Mouse (Mus musculus) midbrain, postnatal 0 days (tissue): ENCODE results near the gene Krtap4-6. TPM values are rescaled to one million over a fixed set of nuclear protein-coding genes. Genes with fewer than 3 reads are reported as not detected.
"Not testable (repeated sequence)": the region's sequence is repeated elsewhere in the genome, so short reads cannot be mapped to it uniquely, and the experiment has no call there.

Experiments used
- ATAC-seq: fragments of 200-750 bp; cut with Nextera tagmentation; 2 replicates; pipeline ENCODE4 v1.8.0; 2017; ENCODE audit warnings: moderate number of reproducible peaks, mild to moderate bottlenecking, moderate TSS enrichment, moderate library complexity; ENCODE audit not compliant: low FRiP score
- DNase-seq: peaks from one replicate; pipeline ENCODE4 v3.0.0-alpha.2; 2015; ENCODE audit warnings: low spot score
- H3K27ac ChIP-seq: fragments of 300-500 bp; sonication (generic); 2 replicates; pipeline ENCODE4 v1.5.1; 2014; ENCODE audit warnings: low read depth, mild to moderate bottlenecking, low read length, mixed read lengths
- H3K27me3 ChIP-seq: fragments of 300-500 bp; sonication (generic); 2 replicates; pipeline ENCODE4 v1.6.1; 2014; ENCODE audit warnings: low read length, control low read depth, mixed read lengths; ENCODE audit not compliant: insufficient read depth
- H3K36me3 ChIP-seq: fragments of 300-500 bp; sonication (generic); 2 replicates; pipeline ENCODE4 v1.6.1; 2014; ENCODE audit warnings: low read length, control low read depth, mixed read lengths; ENCODE audit not compliant: insufficient read depth
- H3K4me1 ChIP-seq: fragments of 300-500 bp; sonication (generic); 2 replicates; pipeline ENCODE4 v1.6.1; 2014; ENCODE audit warnings: mild to moderate bottlenecking, control low read depth, antibody characterized with exemption, low read length, mixed read lengths; ENCODE audit not compliant: insufficient read depth
- H3K4me2 ChIP-seq: fragments of 300-500 bp; sonication (generic); 2 replicates; pipeline ENCODE4 v1.6.1; 2014; ENCODE audit warnings: low read depth, mild to moderate bottlenecking, low read length, mixed read lengths; ENCODE audit not compliant: poor library complexity, severe bottlenecking
- H3K4me3 ChIP-seq: fragments of 300-500 bp; sonication (generic); 2 replicates; pipeline ENCODE4 v1.5.1; 2014; ENCODE audit warnings: low read depth, mild to moderate bottlenecking, low read length, moderate library complexity
- H3K9ac ChIP-seq: fragments of 300-500 bp; sonication (generic); replicated peaks from 2 replicates; pipeline ENCODE4 v1.6.1; 2014; ENCODE audit warnings: mild to moderate bottlenecking, low read length, moderate library complexity, mixed read lengths; ENCODE audit not compliant: poor library complexity, severe bottlenecking
- H3K9me3 ChIP-seq: fragments of 300-500 bp; sonication (generic); 2 replicates; pipeline ENCODE4 v1.6.1; 2016; ENCODE audit warnings: low read length, control low read depth
- CTCF ChIP-seq: IDR thresholded peaks from 2 replicates; pipeline ENCODE4 v1.5.1; 2016; ENCODE audit warnings: antibody characterized with exemption, mild to moderate bottlenecking
- WGBS: fragments of 180-500 bp; shearing (Covaris S2); extraction: QIAGEN DNeasy Blood & Tissue Kit; methylation state at CpG from one replicate; pipeline ENCODE4 v1.1.7; 2014; 5-methylcytosine and 5-hydroxymethylcytosine counted together
- polyA plus RNA-seq: library from polyadenylated mRNA; unstranded; fragments of >200 nt; fragmentation: Nextera tagmentation; extraction: Ambion mirVana; gene quantifications from 2 replicates; pipeline ENCODE4 v1.2.1, GENCODE M21; 2015
- total RNA-seq: library from RNA; depleted of rRNA; stranded (reverse); fragments of >200 nt; gene quantifications from 2 replicates; pipeline ENCODE4 v1.2.3, GENCODE M21; 2014

The Krtap4-6 gene
- total and polyA plus RNA-seq, 2 experiments from 2014 or later, result not detected

DNA sequence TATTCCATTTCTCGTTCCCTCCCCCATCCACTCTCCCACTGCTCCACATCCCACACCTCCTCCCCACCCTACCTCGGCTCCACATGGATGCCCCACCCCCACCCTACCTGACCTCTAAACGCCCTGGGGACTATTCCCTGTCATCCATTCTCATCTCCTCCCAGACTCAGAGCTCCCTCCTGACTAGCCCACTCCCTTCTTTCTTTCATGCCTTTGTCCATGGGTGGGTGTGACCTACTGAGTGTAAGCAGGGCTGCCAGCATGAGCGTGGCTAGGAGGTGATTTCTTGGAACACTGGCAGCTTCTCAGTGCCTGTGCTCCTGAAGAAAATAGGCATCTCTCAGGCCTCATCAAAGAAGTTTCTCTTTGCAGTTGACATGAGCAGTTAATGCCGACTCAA is 8.7 kb downstream of the Krtap4-6 start:
- Histone ChIP-seq H3K4me1 (no peaks in the 10 kb centered on the region), H3K9me3 (no peaks in the 10 kb centered on the region), H3K4me3 (no peak overlapping the region), H3K27me3 (no peaks in the 10 kb centered on the region), H3K4me2 (no peak overlapping the region), H3K36me3 (no peaks in the 10 kb centered on the region), H3K9ac (no peak overlapping the region), H3K27ac (no peak overlapping the region)
- no peak for TF ChIP-seq CTCF
- no peak for DNase-seq
- 48% methylated on average over 5 of the region's 5 CpGs for WGBS
- no peak for ATAC-seq

DNA sequence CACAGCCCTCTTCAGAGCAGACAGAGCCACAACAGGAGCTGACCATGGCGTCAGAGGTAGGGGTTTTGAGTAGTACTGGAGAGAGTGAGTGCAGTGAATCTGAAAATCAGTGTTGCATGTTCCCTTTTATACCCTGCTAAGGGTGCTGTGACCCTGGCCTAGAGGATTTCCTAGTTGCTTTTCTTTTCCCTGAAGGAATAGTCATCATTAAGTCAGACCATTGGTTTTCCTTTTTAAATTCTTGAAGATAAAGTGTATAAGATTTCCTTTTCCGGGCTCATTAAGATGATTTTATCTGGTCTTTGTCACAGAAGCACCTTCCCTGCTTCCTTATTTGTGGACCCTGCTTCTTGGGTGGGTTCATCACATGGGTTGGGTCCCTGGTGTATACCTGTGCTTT is 15.6 kb downstream of the Krtap4-6 start, which contains the start of gene Gm11555:
Gm11555 (minus strand) TSS at position 101 of the 400 bp plus-strand sequence.
- no peaks in the 10 kb centered on the region for H3K27me3 ChIP-seq
- DNase-seq, result no peak

GRCm38 (mm10) chr11:99646444-99646843 is 19.3 kb downstream of the Krtap4-6 start:
- no peaks in the 10 kb centered on the region for H3K36me3 ChIP-seq
- ATAC-seq (no peak), DNase-seq (no peak)
- no peak overlapping the region for H3K9ac ChIP-seq
- TF ChIP-seq CTCF, result no peak
- no peak overlapping the region for H3K27ac ChIP-seq
- H3K27me3 ChIP-seq, result no peaks in the 10 kb centered on the region
- H3K4me2 ChIP-seq, result no peak overlapping the region
- H3K4me3 ChIP-seq, result no peak overlapping the region
- no peaks in the 10 kb centered on the region for H3K9me3 ChIP-seq
- WGBS, result 91% methylated on average over 15 of the region's 15 CpGs
- H3K4me1 ChIP-seq, result no peaks in the 10 kb centered on the region

More for the DNA sequence above, 15.6 kb downstream of the Krtap4-6 start, which contains the start of gene Gm11555:
- WGBS, result 88% methylated on average over 2 of the region's 2 CpGs
- Histone ChIP-seq H3K4me2 (no peak within 1 kb of the TSS), H3K27ac (no peak within 1 kb of the TSS), H3K4me3 (no peak within 1 kb of the TSS), H3K9ac (no peak within 1 kb of the TSS), H3K9me3 (no peaks in the 10 kb centered on the region), H3K4me1 (no peaks in the 10 kb centered on the region), H3K36me3 (no peaks in the 10 kb centered on the region)
- TF ChIP-seq CTCF, result no peak
- no peak for ATAC-seq

DNA sequence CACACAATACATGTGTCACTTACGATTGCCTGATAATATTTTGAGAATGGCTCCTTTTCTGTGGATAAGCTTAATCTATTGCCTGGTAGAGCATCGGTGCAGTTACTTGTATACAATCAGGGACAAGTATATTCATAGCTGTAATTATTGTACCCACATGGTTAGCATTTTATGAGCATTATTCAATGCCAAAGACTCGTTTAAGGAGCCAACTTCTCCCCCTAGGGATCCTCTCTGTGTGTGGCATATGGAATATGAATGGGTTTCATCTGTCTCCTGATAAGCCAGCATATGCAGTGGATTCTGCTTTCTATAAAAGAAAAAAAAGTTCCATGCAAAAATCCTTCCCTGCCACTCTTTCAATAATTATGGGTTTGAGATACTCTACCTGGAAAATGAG is 21.4 kb downstream of the Krtap4-6 start:
- Histone ChIP-seq H3K4me3 (no peak overlapping the region), H3K9me3 (no peaks in the 10 kb centered on the region), H3K9ac (no peak overlapping the region), H3K4me2 (no peak overlapping the region), H3K27ac (no peak overlapping the region), H3K4me1 (no peaks in the 10 kb centered on the region), H3K27me3 (no peaks in the 10 kb centered on the region), H3K36me3 (no peaks in the 10 kb centered on the region)
- no peak for TF ChIP-seq CTCF
- DNase-seq (peak; percentile 31), ATAC-seq (no peak)
- 74% methylated on average over 3 of the region's 3 CpGs for whole genome bisulfite sequencing

DNA sequence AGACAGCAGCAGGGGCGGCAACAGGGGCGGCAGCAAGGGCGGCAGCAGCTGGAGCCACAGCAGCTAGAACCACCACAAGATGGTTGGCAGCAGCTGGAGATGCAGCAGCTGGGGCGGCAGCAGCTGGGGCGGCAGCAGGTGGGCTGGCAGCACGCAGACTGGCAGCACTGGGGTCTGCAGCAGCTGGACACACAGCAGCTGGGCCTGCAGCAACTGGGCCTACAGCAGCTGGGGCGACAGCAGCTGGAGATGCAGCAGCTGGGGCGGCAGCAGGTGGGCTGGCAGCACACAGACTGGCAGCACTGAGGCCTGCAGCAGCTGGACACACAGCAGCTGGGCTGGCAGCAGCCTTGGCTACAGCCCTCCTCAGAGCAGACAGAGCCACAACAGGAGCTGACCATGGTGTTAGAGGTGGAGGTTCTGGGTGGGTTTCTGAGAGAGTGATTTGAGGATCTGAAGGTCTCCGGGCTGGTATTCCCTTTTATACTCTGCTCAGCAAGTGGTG is 22.1 kb downstream of the Krtap4-6 start, which contains the start of gene Krtap4-7:
Krtap4-7 (minus strand) TSS at position 455 of the 505 bp plus-strand sequence.
- not testable (repeated sequence) for H3K4me2 ChIP-seq, H3K9ac ChIP-seq, DNase-seq, H3K36me3 ChIP-seq, H3K4me1 ChIP-seq, H3K27me3 ChIP-seq, ATAC-seq, H3K4me3 ChIP-seq, H3K27ac ChIP-seq, H3K9me3 ChIP-seq
- WGBS, result 85% methylated on average over 9 of the region's 9 CpGs

DNA sequence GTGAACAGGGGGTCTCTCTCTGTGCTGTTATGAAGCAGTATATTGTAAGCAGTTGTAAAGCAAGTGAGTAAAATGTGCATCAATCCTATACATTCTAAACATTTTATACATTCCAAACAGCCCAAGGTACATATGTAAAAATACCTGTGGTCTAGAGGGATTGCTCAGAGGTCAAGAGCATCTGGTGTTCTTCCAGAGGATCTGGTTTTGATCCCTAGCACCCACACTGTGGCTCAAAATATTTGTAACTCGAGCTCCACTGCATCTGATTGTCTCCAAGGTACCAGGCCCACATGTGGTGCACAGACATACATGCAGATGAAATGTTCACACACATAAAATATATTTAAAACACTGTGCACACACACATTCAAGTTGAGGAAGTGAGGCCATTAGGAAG is 24.8 kb downstream of the Krtap4-6 start:
- Histone ChIP-seq H3K27me3 (no peaks in the 10 kb centered on the region), H3K27ac (no peak overlapping the region), H3K4me3 (no peak overlapping the region), H3K4me2 (no peak overlapping the region), H3K36me3 (no peaks in the 10 kb centered on the region), H3K4me1 (no peaks in the 10 kb centered on the region), H3K9ac (no peak overlapping the region), H3K9me3 (no peaks in the 10 kb centered on the region)
- no peak for TF ChIP-seq CTCF
- DNase-seq (no peak), ATAC-seq (no peak)
- WGBS, result 41% methylated on average over 1 of the region's 1 CpGs
